Mouse (Mus musculus): ENCODE results near the gene Mipol1.
"Not testable (repeated sequence)": the region's sequence is repeated elsewhere in the genome, so short reads cannot be mapped to it uniquely, and the experiment has no call there.

The Mipol1 gene

DNA sequence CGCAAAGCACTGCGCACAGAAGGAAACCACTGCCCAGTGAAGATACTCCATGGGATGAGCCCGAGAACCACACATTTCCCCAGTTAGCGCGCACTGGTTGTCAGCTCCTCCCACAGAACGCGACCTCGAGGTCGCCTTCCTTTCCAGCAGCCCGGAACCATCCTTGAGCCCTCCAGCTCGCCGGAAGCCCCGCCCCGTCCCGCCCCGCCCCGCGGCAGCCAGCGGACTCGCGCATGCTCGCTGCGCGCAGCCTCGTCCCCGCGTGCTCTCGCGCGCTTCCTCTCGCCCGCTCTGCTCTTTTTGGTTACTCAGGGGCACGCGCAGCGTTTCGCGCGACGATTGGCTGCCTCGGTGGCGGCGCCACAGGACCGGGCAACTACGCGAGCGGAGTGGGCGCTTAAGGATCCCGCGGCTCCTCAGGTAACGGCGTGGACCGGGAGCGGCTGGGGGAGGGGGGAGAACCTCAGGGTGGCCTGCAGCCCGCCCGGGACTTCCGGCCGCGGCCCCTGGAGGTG lies at the start of gene Mipol1, which contains the start of gene Prps1l3:
Gene Mipol1 (plus strand): TSS at position 236 of the 515 bp plus-strand sequence.
Gene Prps1l3 (plus strand): TSS at position 221 of the 515 bp plus-strand sequence.
- DNase-seq (ENCODE audit: low spot score in 2 of 2) = peak; percentile 77 to 85

DNA sequence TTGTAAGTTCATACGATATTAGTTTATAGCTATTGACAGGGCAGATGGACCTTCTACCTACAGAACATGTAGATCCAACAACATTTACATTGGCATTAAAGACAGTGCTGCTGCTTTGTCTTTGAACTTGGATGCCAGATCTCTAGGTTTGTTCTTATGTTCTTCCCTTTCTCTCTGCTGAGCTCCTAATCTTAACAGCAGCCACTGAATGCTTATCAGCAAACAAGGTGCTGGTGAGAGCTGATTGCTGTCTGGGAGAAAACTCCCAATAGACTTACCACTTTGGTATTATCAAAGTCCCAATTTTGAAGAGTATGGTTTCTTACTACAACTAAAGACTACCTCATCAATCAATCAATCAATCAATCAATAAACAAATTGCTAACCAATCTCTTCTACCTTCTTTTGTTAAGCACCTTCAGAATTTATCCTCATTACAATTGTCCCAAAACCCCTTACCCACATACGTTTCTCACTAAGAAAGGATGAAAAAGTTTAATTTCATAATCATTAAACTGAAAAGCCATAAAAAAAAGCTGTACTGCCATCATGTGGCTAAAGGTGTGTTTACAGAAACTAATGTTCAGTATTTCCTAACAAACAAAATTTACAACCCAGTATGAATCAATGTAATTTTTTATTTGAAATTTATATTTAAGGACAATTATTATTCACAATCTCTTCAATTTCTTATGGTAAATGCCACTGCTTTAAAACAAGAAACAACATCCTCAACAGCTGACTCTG lies 45.7 kb upstream of the Mipol1 start:
- DNase-seq (ENCODE audit: low spot score in 2 of 2) = no peak

DNA sequence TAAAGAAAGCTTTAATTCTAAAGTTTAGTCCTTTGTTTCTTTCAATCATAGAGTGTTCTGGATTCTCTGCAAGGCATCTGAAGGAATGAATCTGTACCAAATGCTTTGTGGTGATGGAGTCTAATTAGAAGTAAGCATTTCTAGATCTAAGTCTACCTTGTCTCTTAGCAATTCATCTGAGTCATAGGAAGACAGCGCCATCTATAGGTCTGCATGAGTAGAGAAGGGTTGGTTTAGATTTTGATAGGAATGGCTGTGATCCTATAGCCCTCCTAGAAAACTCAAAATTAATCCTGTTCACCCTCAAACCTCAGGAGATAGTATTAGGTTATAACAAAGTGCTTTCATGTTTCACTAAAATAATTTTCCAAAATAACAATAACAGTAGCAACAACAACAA lies 44.8 kb upstream of the Mipol1 start:
- DNase-seq (ENCODE audit: low spot score in 2 of 2) = no peak

DNA sequence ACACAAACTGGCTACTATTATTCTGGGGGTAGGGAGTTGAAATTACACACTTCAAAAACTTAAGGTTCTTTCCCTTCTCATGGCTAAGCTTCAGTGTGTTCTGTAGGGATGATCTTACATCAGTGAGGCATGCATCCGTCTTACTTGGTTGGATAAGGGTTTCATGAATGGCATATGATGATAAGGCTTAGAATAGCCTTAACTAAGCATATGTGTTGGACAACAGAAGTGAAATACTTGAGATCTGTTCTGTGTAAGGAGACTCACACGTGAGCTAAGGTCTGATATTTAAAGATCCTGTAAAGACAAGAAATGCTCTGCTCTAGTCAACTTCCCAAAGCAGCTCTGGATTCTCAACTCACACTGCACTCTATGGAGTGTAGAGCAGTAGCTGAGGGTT lies 44.1 kb upstream of the Mipol1 start:
- DNase-seq (ENCODE audit: low spot score in 2 of 2) = no peak

DNA sequence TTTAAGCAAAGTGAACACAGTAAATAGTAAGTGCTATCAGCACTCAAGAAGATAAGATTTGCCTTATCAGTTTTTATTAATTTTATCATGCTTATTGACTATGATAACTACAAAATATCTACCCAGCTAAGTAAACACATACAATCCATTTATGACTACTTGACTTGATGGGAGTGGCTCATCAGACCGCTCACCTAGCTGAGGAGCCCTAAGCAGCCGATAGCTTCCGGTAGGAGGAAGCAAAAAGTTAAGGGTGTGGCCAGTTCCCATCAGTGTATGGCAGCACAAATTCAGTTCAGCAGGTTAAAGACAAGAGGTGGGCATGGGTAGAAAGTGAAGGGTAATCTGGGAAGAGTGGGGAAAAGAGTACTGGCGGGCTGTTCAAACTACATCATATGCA lies 43.2 kb upstream of the Mipol1 start:
- DNase-seq (ENCODE audit: low spot score in 2 of 2) = no peak

- DNase-seq (ENCODE audit: low spot score in 2 of 2) = no peak
Measured at GRCm38 (mm10) chr12:57194609-57195008, 35.6 kb upstream of the Mipol1 start.

- DNase-seq (ENCODE audit: low spot score in 2 of 2) = no peak
Measured at GRCm38 (mm10) chr12:57196286-57196607, 34.0 kb upstream of the Mipol1 start.

GRCm38 (mm10) chr12:57196608-57197362 lies 33.4 kb upstream of the Mipol1 start:
- peak in 1 of 2 experiments; percentile 5 for DNase-seq (ENCODE audit: low spot score in 2 of 2)

DNA sequence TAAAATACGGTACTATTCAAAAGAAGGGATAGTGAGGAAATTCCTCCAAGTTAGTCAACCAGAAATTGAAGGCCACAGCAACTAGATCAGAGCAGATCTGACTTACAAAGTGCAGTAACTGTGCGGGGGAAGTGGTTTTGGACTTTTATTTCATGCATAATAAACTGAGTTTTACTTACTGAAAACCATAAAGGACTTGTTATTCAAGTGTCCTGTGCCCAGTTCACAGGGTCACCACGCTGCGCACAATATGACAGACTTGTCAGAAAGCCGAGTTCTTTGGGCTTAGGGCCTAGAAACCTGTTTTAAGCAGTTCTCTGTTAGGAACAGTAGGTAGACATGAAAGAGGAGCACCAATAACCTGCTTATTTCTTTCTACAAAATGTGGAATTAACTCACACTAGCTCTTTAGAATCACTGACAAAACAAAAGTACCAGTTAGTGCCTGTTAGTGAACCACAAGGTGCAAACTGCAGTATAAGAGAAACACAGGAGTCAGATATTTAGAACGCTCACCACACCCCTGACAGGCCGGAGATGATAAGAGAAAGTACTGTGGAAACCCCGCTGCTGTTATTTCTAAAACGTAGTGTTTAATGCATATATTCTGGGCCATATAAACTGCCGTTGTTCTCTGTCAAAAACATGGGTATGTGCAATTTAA lies 32.7 kb upstream of the Mipol1 start, which contains the start of gene Slc25a21:
Gene Slc25a21 (minus strand): TSS at position 110 of the 664 bp plus-strand sequence.
- DNase-seq (ENCODE audit: low spot score in 2 of 2) = no peak

GRCm38 (mm10) chr12:57198269-57198668 lies 32.0 kb upstream of the Mipol1 start:
- DNase-seq (ENCODE audit: low spot score in 2 of 2) = no peak

- no peak for DNase-seq (ENCODE audit: low spot score in 2 of 2)
Measured at GRCm38 (mm10) chr12:57199427-57199826, 30.8 kb upstream of the Mipol1 start.

- no peak for DNase-seq (ENCODE audit: low spot score in 2 of 2)
Measured at GRCm38 (mm10) chr12:57201901-57202300, 28.3 kb upstream of the Mipol1 start.

DNA sequence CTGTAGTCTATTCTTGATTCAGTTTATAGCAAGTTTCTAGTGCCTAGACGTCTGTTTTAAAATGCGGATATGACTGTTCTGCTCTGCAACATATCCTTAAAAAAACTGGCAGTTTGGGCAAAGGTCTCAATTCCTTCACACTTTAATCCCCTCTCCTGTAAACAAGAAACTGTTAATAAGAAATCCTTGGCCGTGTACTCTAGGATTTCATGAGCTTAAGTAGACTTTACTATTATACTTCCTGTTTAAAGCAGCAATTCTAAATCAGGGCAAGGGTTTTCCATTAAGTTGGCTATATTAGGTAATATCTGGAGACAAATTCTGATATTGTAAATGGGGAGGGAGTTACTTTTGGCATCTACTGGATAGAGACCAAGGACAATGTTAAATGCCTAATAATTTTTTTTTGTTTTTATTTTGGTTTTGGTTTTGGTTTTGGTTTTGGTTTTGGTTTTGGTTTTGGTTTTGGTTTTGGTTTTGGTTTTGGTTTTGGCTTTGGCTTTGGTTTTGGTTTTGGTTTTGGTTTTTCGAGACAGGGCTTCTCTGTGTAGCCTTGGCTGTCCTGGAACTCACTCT lies 25.9 kb upstream of the Mipol1 start:
- DNase-seq (ENCODE audit: low spot score in 2 of 2) = no peak

DNA sequence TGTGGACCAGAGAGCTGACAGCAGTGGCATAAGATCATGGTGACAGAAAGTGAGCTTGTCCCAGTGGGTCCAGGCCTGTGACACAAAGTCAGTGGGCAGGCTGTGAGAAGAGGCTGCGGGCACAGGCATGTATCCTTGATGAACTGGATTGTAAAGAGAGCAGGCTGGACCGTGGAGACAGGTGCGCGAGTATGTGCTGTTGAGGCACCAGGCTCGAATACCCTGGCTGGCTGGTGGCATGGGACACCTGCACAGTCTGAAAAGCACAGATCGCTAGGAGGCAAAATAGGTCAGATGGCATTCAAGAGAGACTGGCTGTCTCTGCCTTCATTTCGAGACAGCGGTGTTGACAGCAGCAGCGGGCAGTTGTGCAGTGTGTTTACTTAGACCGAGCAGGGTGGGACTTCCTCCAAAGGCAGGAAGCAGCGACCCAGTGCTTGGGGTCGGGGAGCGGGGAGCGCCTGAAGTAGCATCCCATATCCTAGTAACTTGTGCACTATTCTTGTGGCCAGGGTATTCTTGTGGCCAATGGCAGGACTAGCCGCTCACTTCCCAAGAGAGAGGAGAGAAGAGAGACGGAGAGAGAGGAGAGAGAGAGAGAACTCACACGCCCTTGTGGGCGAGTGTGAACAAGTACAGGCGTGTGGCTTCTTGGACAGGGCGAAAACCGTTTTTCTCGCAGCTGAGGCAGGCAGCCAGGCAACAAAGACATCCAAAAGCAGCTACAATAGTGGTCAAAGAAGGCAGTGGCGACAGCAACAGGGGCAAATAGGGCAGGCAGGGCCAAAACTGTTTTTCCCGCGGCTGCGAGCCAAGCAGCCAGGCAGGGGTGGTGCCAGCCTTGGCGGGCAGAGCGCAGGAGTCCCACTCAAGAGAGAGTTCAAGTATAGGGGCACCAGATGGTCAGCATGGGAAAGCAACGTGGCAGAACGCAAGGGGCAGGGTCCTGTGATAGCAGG lies 18.6 kb upstream of the Mipol1 start:
- DNase-seq (ENCODE audit: low spot score in 2 of 2) = peak in 1 of 2 experiments; percentile 8

- not testable (repeated sequence) for DNase-seq (ENCODE audit: low spot score in 2 of 2)
Measured at GRCm38 (mm10) chr12:57212463-57212862, 17.8 kb upstream of the Mipol1 start.

- no peak for DNase-seq (ENCODE audit: low spot score in 2 of 2)
Measured at GRCm38 (mm10) chr12:57226411-57226810, 3.8 kb upstream of the Mipol1 start.

DNA sequence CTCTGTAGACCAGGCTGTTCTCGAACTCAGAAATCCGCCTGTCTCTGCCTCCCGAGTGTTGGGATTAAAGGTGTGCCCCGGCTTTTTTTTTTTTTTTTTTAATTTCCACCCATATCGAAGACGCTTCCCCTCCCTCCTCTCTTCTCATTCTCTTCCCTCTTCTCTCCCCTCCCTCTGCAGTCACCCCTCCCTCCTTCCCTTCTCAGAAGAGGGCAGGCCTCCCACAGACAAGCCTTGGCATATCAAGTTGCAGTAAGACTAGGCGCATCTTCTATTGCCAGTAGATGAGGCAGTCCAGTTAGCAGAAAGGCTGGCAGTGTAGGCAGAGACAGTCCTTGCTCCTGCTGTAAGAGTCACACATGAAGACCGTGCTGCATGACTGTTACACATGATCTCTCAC lies 2.5 kb upstream of the Mipol1 start:
- no peak for DNase-seq (ENCODE audit: low spot score in 2 of 2)

DNA sequence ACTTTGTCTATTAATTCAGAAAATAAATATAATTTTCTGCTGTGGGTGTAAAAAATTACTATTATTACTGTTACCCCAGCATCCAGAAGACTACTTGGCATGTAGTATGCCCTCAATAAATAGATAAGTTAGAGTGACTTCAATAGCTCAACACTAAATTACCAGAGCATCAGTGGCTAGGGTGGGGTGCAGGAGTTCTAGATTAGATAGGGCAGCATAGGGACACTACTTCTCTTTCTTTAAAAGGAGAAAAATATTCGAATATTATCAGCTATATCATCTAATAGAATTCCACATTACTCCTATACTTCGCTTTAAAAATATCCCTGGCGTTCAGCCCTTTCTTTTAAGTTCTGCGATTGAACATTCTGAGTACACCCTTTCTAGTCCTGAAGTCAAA lies 524 bp upstream of the Mipol1 start:
- no peak for DNase-seq (ENCODE audit: low spot score in 2 of 2)

GRCm38 (mm10) chr12:57231085-57231875 lies 1.1 kb downstream of the Mipol1 start:
- no peak for DNase-seq (ENCODE audit: low spot score in 2 of 2)

DNA sequence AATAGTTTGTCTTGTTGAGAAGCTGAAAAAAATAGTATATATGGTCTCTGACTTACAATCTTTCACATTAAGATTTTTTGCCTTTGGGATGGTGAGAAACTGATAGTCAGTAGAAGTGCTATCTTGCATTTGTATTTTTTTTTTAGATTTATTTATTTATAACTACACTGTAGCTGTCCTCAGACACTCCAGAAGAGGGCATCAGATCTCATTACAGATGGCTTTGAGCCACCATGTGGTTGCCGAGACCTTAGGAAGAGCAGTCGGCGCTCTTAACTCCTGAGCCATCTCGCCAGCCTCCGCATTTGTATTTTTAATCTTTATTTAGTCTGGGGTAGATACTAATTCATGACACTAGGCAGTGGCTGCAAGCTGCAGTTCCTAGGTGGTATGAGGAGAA lies 3.2 kb downstream of the Mipol1 start:
- no peak for DNase-seq (ENCODE audit: low spot score in 2 of 2)

Data from frontal cortex, postnatal 14 days (tissue).